Mouse (Mus musculus) heart, embryonic 12.5 days (tissue): ENCODE results near the gene Taf1a. TPM values are rescaled to one million over a fixed set of nuclear protein-coding genes. Genes with fewer than 3 reads are reported as not detected.
A peak's percentile ranks its signal among the peaks of the same experiment; 100 is the strongest.

Experiments
- ATAC-seq: fragments of 200-750 bp; cut with Nextera tagmentation; 2 replicates; pipeline ENCODE4 v1.8.0; 2017; ENCODE audit warnings: moderate TSS enrichment, moderate library complexity; ENCODE audit not compliant: insufficient number of reproducible peaks, low FRiP score
- H3K27ac ChIP-seq: fragments of 300-500 bp; sonication (generic); 2 replicates; pipeline ENCODE4 v1.5.1; 2016; ENCODE audit warnings: mild to moderate bottlenecking, moderate library complexity; ENCODE audit not compliant: poor library complexity, severe bottlenecking
- H3K27me3 ChIP-seq: fragments of 300-500 bp; sonication (generic); replicated peaks from 2 replicates; pipeline ENCODE4 v1.6.1; 2016; ENCODE audit warnings: mild to moderate bottlenecking, moderate library complexity
- H3K36me3 ChIP-seq: fragments of 300-500 bp; sonication (generic); 2 replicates; pipeline ENCODE4 v1.6.1; 2016; ENCODE audit warnings: mild to moderate bottlenecking, moderate library complexity
- H3K4me1 ChIP-seq: fragments of 300-500 bp; sonication (generic); replicated peaks from 2 replicates; pipeline ENCODE4 v1.6.1; 2016; ENCODE audit warnings: mild to moderate bottlenecking
- H3K4me2 ChIP-seq: fragments of 300-500 bp; sonication (generic); 2 replicates; pipeline ENCODE4 v1.6.1; 2016; ENCODE audit warnings: mild to moderate bottlenecking, moderate library complexity
- H3K4me3 ChIP-seq: fragments of 300-500 bp; sonication (generic); 2 replicates; pipeline ENCODE4 v1.5.1; 2016; ENCODE audit warnings: mild to moderate bottlenecking
- H3K9ac ChIP-seq: fragments of 300-500 bp; sonication (generic); 2 replicates; pipeline ENCODE4 v1.6.1; 2016; ENCODE audit warnings: mild to moderate bottlenecking, moderate library complexity
- H3K9me3 ChIP-seq: fragments of 300-500 bp; sonication (generic); replicated peaks from 2 replicates; pipeline ENCODE4 v1.6.1; 2016; ENCODE audit warnings: mild to moderate bottlenecking, moderate library complexity
- WGBS: fragments of 180-500 bp; shearing (Covaris S2); methylation state at CpG from one replicate; pipeline ENCODE4 v1.1.7; 2016; 5-methylcytosine and 5-hydroxymethylcytosine counted together
- polyA plus RNA-seq: library from polyadenylated mRNA; unstranded; fragments of >200 nt; fragmentation: Nextera tagmentation; extraction: Ambion mirVana; gene quantifications from 2 replicates; pipeline ENCODE4 v1.2.1, GENCODE M21; 2016

The Taf1a gene
- polyA plus RNA-seq, 1 experiment from 2014 or later: 16.0 TPM

DNA sequence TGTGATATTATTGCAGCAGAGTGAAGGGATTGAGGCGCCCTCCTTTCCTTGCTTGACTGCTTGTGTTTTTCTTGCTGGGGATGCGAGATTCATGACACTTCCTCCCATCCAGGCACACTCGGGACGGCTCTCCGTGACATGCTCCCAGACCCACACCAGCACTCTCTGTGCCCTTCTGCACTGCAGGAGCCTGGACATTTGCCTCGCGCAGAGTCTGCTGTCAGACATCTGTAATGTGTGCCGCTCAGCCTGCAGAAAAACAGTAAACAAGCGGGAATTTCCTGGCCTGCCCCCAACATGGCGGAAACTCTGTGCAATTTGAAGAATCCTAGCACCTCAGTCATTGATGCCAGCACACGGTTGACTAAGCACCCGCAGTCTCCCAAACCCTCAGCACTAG lies 29.1 kb downstream of the Taf1a start, which contains the start of gene Hhipl2:
Gene Hhipl2 (plus strand): TSS at position 343 of the 400 bp plus-strand sequence.
- Histone ChIP-seq H3K4me1 (no peaks in the 10 kb centered on the region), H3K9me3 (peaks cover 10% of the 10 kb centered on the region; the same call in 1 of the 2 replicates), H3K4me2 (no peak within 1 kb of the TSS), H3K9ac (no peak within 1 kb of the TSS), H3K27ac (no peak within 1 kb of the TSS), H3K27me3 (no peaks in the 10 kb centered on the region), H3K4me3 (no peak within 1 kb of the TSS), H3K36me3 (no peaks in the 10 kb centered on the region)
- WGBS: 75% methylated on average over 12 of the region's 12 CpGs
- no peak for ATAC-seq

DNA sequence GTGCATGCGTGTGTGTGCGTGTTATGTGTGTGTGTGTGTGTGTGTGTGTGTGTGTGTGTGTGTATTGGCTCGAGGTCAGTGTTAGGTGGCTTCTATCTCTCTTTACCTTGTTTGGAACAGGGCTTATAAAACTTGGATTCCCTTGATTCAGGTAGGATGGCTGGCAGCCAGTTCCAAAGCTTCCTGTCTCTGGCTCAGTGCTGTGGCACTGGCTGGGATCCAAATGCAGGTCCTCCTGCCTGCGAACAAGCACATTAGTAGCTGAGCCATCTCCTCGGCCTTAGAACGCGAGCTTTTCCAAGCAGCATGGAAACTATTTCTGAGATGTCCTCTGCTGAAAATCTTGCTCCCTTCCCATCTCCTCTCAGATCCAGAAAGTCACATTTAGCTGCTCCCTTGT lies 31.0 kb downstream of the Taf1a start:
- H3K36me3 ChIP-seq: no peaks in the 10 kb centered on the region
- peaks cover 14% of the 10 kb centered on the region; the same call in 1 of the 2 replicates for H3K9me3 ChIP-seq
- no peaks in the 10 kb centered on the region for H3K4me1 ChIP-seq
- no peaks in the 10 kb centered on the region for H3K27me3 ChIP-seq
- H3K9ac ChIP-seq: no peak overlapping the region
- WGBS: 75% methylated on average over 7 of the region's 7 CpGs
- H3K27ac ChIP-seq: no peak overlapping the region
- no peak for ATAC-seq
- no peak overlapping the region for H3K4me3 ChIP-seq
- H3K4me2 ChIP-seq: no peak overlapping the region

DNA sequence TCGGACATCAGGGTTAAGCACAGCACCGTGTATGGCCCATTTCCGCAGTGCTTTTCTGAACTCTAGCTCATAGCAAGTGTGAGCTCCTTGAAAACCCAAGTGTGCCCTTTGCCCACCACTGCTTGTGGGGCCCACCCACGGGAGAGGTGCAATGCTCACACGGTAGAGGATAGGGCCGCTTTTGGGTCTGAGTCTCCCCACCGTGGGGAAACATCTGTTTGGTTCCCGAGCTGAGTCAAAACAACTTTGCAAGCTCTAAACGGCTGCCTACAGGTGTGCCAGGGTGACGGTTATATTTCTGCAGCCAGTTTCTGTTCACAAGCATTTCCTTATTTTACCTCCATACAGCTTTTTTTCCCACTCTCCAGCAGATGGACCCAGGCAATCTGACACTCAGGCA lies 31.5 kb downstream of the Taf1a start:
- Histone ChIP-seq H3K4me3 (no peak overlapping the region), H3K4me1 (no peaks in the 10 kb centered on the region), H3K9me3 (peaks cover 11% of the 10 kb centered on the region; the same call in 1 of the 2 replicates), H3K27me3 (no peaks in the 10 kb centered on the region), H3K9ac (no peak overlapping the region), H3K27ac (no peak overlapping the region), H3K36me3 (no peaks in the 10 kb centered on the region), H3K4me2 (no peak overlapping the region)
- WGBS: 87% methylated on average over 10 of the region's 10 CpGs
- no peak for ATAC-seq

DNA sequence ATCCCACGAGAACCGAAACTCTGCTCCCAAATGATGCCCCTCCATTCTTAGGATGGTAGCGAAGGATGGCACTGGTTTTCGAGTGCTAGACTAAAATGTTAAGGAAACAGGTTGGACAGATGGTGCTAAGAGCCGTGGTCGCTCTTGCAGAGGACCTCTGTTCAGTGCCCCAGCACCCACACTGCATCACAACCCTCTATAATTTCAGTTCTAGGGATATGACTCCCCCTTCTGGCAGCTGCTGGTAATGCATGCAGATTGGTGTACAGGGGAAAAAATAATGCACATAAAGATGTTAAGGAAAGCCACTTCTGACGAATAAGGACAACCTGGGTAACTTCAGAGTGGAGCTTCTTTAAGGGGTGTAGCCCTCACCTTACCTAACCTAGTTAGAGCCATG lies 35.3 kb downstream of the Taf1a start:
- no peak for ATAC-seq
- peaks cover 11% of the 10 kb centered on the region; the same call in 1 of the 2 replicates for H3K9me3 ChIP-seq
- no peak overlapping the region for H3K27ac ChIP-seq
- H3K36me3 ChIP-seq: no peaks in the 10 kb centered on the region
- H3K4me1 ChIP-seq: no peaks in the 10 kb centered on the region
- no peaks in the 10 kb centered on the region for H3K27me3 ChIP-seq
- 87% methylated on average over 7 of the region's 7 CpGs for WGBS
- H3K4me2 ChIP-seq: no peak overlapping the region
- no peak overlapping the region for H3K4me3 ChIP-seq
- no peak overlapping the region for H3K9ac ChIP-seq

DNA sequence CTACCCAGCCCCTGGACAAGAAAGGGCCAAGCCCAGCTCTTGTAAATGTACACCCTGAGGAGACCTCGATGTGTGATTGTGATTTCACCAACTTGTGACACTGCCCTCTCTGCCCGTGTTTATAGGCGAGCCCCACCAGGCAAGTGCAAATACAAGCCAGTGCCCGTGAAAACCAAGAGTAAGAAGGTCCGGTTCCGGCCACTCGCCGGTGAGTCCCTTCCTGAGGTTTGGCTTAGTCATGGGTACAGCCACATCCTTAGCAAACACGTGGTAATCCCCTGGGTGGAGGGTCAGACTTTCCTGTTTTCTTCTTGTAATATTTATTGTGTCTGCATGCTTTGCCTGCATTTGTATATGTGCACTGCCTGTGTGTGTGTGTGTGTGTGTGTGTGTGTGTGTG lies 46.1 kb downstream of the Taf1a start:
- no peak for ATAC-seq
- peaks cover 5% of the 10 kb centered on the region; the same call in 1 of the 2 replicates for H3K4me1 ChIP-seq
- WGBS: 84% methylated on average over 9 of the region's 9 CpGs

DNA sequence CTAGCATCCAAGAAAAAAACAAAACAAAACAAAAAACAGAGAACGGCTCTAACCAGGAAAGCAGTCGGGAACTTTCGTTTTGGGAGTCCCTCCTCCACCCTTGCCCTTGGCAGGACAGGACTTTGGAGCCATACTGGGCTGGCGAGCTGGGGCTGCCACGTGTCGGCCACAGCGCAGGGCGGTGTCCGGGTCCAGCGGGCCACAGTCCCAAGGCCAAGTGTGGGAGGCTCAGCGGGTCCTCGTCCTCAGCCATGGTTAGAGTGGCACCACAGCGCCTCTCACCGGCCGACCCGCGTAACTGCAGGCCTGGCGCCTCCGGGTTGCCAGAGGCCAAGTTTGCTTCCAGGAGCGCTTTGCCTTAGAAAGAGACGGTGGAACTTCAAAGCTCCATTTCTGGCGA lies 50.3 kb downstream of the Taf1a start:
- ATAC-seq: peak; percentile 63; the same call in 1 of the 2 replicates
- peak overlapping the region; percentile 34; the same call in 1 of the 2 replicates for H3K9ac ChIP-seq
- WGBS: 20% methylated on average over 22 of the region's 22 CpGs
- H3K4me3 ChIP-seq: peak overlapping the region; percentile 33
- peaks cover 6% of the 10 kb centered on the region for H3K4me1 ChIP-seq
- no peak overlapping the region for H3K27ac ChIP-seq
- H3K27me3 ChIP-seq: 0 out of 2 replicates have a peak, but pooled peaks cover 6% of the 10 kb centered on the region
- H3K36me3 ChIP-seq: no peaks in the 10 kb centered on the region
- peak overlapping the region; percentile 58 for H3K4me2 ChIP-seq
- H3K9me3 ChIP-seq: peaks cover 6% of the 10 kb centered on the region; the same call in 1 of the 2 replicates

More for the DNA sequence above, 46.1 kb downstream of the Taf1a start:
- no peak overlapping the region for H3K9ac ChIP-seq
- no peaks in the 10 kb centered on the region for H3K36me3 ChIP-seq
- H3K9me3 ChIP-seq: no peaks in the 10 kb centered on the region
- H3K4me2 ChIP-seq: no peak overlapping the region
- no peak overlapping the region for H3K4me3 ChIP-seq
- H3K27ac ChIP-seq: no peak overlapping the region
- H3K27me3 ChIP-seq: 0 out of 2 replicates have a peak, but pooled peaks cover 3% of the 10 kb centered on the region

DNA sequence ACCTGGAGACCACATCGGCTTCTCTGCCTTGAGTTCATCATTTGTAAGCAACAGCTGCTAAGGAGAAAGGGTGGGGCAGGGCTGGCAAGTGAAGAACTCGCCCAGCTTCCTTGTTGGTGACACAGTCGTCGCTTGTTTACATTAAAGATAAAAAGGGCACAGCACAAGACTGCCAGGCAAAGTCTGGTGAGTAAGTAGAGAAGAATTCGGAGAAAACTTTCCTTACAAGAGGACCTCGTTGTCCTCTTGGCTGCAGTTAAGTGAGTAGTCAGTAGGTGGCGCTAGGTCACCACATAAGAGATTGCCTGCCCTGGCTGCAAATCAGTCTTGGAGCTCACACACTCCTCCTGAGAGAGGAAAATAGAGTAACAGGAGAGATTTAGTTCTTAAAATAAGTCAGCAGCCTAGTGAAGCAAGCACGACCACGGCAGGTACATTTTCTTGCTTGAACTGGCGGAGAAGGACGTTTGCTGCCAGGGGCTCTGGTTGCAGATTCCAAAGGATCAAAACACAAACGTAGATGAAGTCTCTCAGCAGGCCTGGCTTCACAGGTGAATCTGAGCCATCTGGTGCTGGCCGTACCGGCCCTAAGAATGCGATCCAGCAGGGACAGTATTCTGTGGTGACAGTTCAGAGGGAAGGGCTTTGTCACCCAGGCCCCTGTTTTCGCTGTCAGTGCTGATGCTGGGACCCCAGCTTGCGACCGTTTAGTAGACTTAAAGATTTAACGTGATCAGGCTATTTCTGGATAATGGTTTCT lies 53.4 kb downstream of the Taf1a start:
- WGBS: 19% methylated on average over 19 of the region's 19 CpGs
- no peak overlapping the region for H3K27ac ChIP-seq
- peaks cover 10% of the 10 kb centered on the region; the same call in 1 of the 2 replicates for H3K27me3 ChIP-seq
- no peaks in the 10 kb centered on the region for H3K36me3 ChIP-seq
- no peak for ATAC-seq
- H3K4me3 ChIP-seq: no peak overlapping the region; the same call in 1 of the 2 replicates
- peaks cover 6% of the 10 kb centered on the region; the same call in 1 of the 2 replicates for H3K9me3 ChIP-seq
- H3K9ac ChIP-seq: no peak overlapping the region
- peaks cover 6% of the 10 kb centered on the region for H3K4me1 ChIP-seq
- H3K4me2 ChIP-seq: peak overlapping the region; percentile 44

DNA sequence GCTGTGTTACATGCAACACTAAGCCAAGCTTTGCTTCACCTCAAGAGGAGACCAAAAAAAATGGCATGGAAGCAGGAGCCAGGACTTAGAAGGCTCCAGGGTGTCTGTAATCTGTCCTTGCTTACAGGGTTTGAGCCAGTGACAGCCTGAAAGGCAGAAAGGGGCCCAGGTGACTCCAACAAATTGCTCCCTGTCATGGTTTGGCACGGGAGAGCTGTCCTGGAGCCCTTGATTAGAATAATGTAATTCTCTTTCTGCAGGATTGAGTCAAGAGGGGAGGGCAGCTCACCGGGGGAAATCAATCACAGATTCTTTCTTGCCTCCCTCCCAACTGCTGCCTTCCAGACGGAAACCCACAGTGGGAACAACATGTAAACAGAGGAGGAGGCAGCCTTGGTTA lies 64.3 kb downstream of the Taf1a start:
- Histone ChIP-seq H3K36me3 (no peaks in the 10 kb centered on the region), H3K4me2 (no peak overlapping the region), H3K9ac (no peak overlapping the region), H3K27me3 (no peaks in the 10 kb centered on the region), H3K27ac (no peak overlapping the region), H3K9me3 (peaks cover 7% of the 10 kb centered on the region; the same call in 1 of the 2 replicates), H3K4me3 (no peak overlapping the region), H3K4me1 (peaks cover 10% of the 10 kb centered on the region; the same call in 1 of the 2 replicates)
- 24% methylated on average over 3 of the region's 3 CpGs for WGBS
- no peak for ATAC-seq

Other genes with a start within 250 kb of the Taf1a start
- gene Disp1, start 167.5 kb upstream of the Taf1a start, polyA plus RNA-seq: 10.9 and 12.4 TPM in 2 replicates
- gene Aida, start 92.4 kb upstream of the Taf1a start, polyA plus RNA-seq: 31.4 and 40.8 TPM in 2 replicates
- gene Brox, start 91.7 kb upstream of the Taf1a start, polyA plus RNA-seq: 45.6 and 47.6 TPM in 2 replicates
- gene Mia3, start 19.4 kb upstream of the Taf1a start, polyA plus RNA-seq: 98.4 and 107 TPM in 2 replicates
- 0.21 and 0.43 TPM in 2 replicates for gene Hhipl2, start 29.2 kb downstream of the Taf1a start, polyA plus RNA-seq